Mouse (Mus musculus): ENCODE results near the gene Ttll9. TPM values are rescaled to one million over a fixed set of nuclear protein-coding genes. Genes with fewer than 3 reads are reported as not detected.

The Ttll9 gene
- polyA plus RNA-seq, 1 experiment from 2014 or later = 1.1 TPM

DNA sequence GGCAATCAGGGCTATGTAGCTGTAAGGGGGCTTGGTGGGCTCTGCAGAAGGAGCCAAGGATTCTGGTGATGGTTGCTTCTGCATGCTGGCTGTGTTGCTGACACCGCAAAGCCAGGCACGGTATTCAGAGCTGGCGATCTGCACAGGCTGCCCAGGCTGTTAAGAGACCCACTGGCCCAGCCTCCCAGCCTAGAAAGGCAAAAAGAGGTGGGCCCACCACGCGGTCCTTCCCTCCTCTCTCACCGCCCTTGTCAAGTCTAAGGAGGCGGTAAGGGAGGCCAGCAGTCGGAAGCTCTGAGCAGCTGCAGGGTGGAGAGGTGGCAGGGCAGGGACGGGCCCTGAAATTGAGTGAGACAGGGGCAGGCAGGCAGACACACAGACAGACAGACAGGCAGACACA is 29.2 kb upstream of the Ttll9 start, which contains the start of gene Foxs1:
Gene Foxs1, minus strand, starts transcription at position 161 of the 400 bp plus-strand sequence.
- peak within 1 kb of the TSS; percentile 32; the same call in 1 of the 2 replicates for H3K27ac ChIP-seq (ENCODE audit: low read depth, low read length)
- 0 out of 2 replicates have a peak, but pooled peaks have one; percentile 45 for ATAC-seq (ENCODE audit: low FRiP score, low TSS enrichment)
- H3K4me3 ChIP-seq (ENCODE audit: low read length) = peak within 1 kb of the TSS; percentile 3; the same call in 1 of the 2 replicates
- H3K4me2 ChIP-seq (replicated peaks; ENCODE audit: low read depth, low read length) = peak within 1 kb of the TSS; percentile 13; the same call in 1 of the 2 replicates
- no peaks in the 10 kb centered on the region for H3K36me3 ChIP-seq (ENCODE audit: control insufficient read depth, insufficient read depth, low read length)
- peaks cover 33% of the 10 kb centered on the region for H3K4me1 ChIP-seq (ENCODE audit: control insufficient read depth, insufficient read depth, low read length)
- WGBS = 23% methylated on average over 9 of the region's 9 CpGs
- H3K9me3 ChIP-seq (ENCODE audit: control insufficient read depth, low read length) = no peaks in the 10 kb centered on the region
- no peaks in the 10 kb centered on the region for H3K27me3 ChIP-seq (ENCODE audit: control insufficient read depth, insufficient read depth, low read length)
- H3K9ac ChIP-seq (ENCODE audit: low read depth, low read length) = no peak within 1 kb of the TSS

DNA sequence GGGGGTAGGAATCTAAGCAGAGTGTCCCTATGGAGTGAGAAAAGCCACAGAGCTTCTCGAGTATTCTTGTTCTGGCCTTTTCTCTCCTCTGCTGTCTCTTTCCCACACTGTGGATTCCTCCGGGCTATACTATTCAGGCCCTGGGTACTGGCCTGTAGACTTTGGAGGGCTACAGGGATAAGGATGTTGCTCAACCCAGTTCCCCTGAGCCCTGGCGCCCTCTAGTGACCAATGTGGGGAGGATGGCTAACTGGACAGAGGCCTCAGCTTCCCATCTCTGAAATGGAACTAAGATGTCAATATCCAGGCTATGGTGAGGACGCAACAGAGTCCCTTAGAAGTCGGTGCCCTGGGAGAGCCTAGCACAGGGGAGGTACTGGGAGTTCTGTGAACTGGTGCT is 28.7 kb upstream of the Ttll9 start:
- Histone ChIP-seq H3K4me1 (ENCODE audit: control insufficient read depth, insufficient read depth, low read length) (peaks cover 28% of the 10 kb centered on the region), H3K27ac (ENCODE audit: low read depth, low read length) (peak overlapping the region; percentile 32; the same call in 1 of the 2 replicates), H3K4me3 (ENCODE audit: low read length) (no peak overlapping the region), H3K27me3 (ENCODE audit: control insufficient read depth, insufficient read depth, low read length) (no peaks in the 10 kb centered on the region), H3K9ac (ENCODE audit: low read depth, low read length) (no peak overlapping the region), H3K9me3 (ENCODE audit: control insufficient read depth, low read length) (no peaks in the 10 kb centered on the region), H3K4me2 (replicated peaks; ENCODE audit: low read depth, low read length) (no peak overlapping the region), H3K36me3 (ENCODE audit: control insufficient read depth, insufficient read depth, low read length) (no peaks in the 10 kb centered on the region)
- ATAC-seq (ENCODE audit: low FRiP score, low TSS enrichment) = 0 out of 2 replicates have a peak, but pooled peaks have one; percentile 36
- 36% methylated on average over 5 of the region's 5 CpGs for WGBS

DNA sequence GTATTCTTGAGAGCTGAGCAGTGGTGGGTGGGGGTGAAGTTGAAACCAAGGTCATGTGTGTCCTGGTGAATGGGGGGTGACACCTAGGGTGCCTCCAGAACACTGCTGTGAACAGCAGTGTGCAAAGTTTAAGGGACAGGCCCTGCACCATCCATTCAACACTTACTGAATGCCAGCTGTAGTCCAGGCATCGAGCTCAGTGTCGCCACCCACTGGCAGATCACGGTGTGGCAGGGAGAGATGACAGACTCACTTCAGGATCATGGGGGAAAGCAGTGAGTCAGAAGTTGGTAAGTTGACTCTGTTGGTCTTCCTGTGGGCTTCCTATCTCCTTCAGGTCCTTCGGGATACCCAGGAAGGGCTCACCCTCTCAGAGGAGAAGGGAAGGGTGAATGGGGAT is 22.4 kb upstream of the Ttll9 start:
- Histone ChIP-seq H3K4me2 (replicated peaks; ENCODE audit: low read depth, low read length) (no peak overlapping the region), H3K9me3 (ENCODE audit: control insufficient read depth, low read length) (no peaks in the 10 kb centered on the region), H3K27ac (ENCODE audit: low read depth, low read length) (no peak overlapping the region), H3K27me3 (ENCODE audit: control insufficient read depth, insufficient read depth, low read length) (peaks cover 45% of the 10 kb centered on the region), H3K36me3 (ENCODE audit: control insufficient read depth, insufficient read depth, low read length) (no peaks in the 10 kb centered on the region), H3K4me3 (ENCODE audit: low read length) (no peak overlapping the region), H3K4me1 (ENCODE audit: control insufficient read depth, insufficient read depth, low read length) (peaks cover 7% of the 10 kb centered on the region; the same call in 1 of the 2 replicates), H3K9ac (ENCODE audit: low read depth, low read length) (no peak overlapping the region)
- ATAC-seq (ENCODE audit: low FRiP score, low TSS enrichment) = no peak
- 14% methylated on average over 4 of the region's 4 CpGs for WGBS

DNA sequence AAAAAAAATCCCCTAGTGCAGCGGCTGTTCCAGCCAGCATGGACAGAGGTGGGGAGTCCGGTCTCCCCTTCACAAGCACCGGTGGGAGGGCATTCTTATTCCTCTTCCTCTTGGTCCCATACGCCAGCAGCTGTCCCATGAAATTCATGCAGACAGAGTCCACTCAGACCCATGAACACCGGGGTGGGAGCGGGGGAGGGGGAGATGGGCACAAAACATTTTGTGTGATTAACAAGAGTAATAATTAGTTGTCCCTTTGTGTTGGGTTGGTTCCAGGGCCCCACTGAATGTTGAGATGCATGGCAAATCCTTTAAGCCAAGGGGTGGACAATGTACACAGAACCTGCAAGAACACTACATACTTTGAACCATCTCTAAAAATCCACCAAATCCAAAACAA is 21.2 kb upstream of the Ttll9 start:
- Histone ChIP-seq H3K27me3 (ENCODE audit: control insufficient read depth, insufficient read depth, low read length) (peaks cover 57% of the 10 kb centered on the region), H3K9me3 (ENCODE audit: control insufficient read depth, low read length) (no peaks in the 10 kb centered on the region), H3K4me2 (replicated peaks; ENCODE audit: low read depth, low read length) (no peak overlapping the region), H3K4me3 (ENCODE audit: low read length) (no peak overlapping the region), H3K4me1 (ENCODE audit: control insufficient read depth, insufficient read depth, low read length) (peaks cover 7% of the 10 kb centered on the region; the same call in 1 of the 2 replicates), H3K27ac (ENCODE audit: low read depth, low read length) (no peak overlapping the region), H3K36me3 (ENCODE audit: control insufficient read depth, insufficient read depth, low read length) (no peaks in the 10 kb centered on the region), H3K9ac (ENCODE audit: low read depth, low read length) (no peak overlapping the region)
- no peak for ATAC-seq (ENCODE audit: low FRiP score, low TSS enrichment)
- WGBS = 86% methylated on average over 6 of the region's 6 CpGs

DNA sequence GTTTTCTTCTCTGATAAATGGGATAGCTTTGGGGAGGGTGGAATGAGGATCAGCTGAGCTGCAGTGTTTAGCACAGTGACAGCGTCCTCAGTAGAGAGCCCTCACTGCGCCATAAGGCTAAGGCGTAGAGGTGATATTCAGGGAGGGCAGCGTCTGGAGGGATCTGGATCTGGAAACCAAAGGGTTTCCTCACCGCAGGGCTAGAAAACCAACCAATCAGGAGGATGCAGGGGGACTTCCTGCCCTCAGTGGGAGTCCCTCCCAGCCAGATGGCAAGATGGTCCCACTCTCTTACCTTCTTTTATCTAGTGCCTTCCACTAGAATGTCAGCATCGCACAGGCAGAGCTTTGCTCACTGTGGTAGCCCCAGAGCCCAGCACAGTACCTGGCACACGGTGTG is 20.5 kb upstream of the Ttll9 start:
- WGBS = 27% methylated on average over 7 of the region's 7 CpGs
- ATAC-seq (ENCODE audit: low FRiP score, low TSS enrichment) = no peak

DNA sequence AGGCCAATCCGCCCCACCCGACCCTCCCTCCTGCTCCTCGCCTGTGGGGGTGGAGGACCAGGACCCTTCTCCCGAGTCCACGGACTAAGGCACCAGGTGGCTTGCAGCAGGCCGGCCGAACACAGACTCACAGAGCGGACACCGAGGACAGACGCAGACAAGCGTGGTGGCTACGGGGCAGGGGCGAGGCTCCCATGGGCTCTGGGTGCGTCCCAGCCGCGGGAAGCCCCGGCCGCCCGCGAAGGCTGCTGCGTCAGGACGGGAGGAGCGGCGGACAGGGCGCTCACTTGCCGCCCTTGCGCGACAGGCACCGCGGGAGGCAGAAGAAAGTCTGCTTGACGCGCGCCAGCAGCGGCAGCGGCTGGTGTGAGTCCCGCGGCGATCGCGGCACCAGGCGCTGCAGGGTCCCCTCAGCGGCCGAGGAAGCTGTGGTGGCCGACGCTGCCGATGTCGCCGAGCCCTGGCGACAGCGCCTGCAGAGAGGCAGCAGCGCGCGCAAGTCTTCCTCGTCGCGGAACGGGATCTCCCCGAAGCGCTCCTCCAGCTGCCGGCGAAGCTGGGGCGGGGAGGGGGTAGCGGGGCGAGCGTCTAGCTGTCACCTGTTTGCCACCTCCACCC is 19.3 kb upstream of the Ttll9 start:
- Histone ChIP-seq H3K9ac (ENCODE audit: low read depth, low read length) (peak overlapping the region; percentile 9; the same call in 1 of the 2 replicates), H3K4me3 (ENCODE audit: low read length) (peak overlapping the region; percentile 50), H3K4me2 (replicated peaks; ENCODE audit: low read depth, low read length) (peak overlapping the region; percentile 92), H3K27ac (ENCODE audit: low read depth, low read length) (no peak overlapping the region), H3K9me3 (ENCODE audit: control insufficient read depth, low read length) (no peaks in the 10 kb centered on the region), H3K36me3 (ENCODE audit: control insufficient read depth, insufficient read depth, low read length) (no peaks in the 10 kb centered on the region), H3K27me3 (ENCODE audit: control insufficient read depth, insufficient read depth, low read length) (peaks cover 60% of the 10 kb centered on the region), H3K4me1 (ENCODE audit: control insufficient read depth, insufficient read depth, low read length) (peaks cover 7% of the 10 kb centered on the region; the same call in 1 of the 2 replicates)
- peak; percentile 43; the same call in 1 of the 2 replicates for ATAC-seq (ENCODE audit: low FRiP score, low TSS enrichment)
- 0% methylated on average over 59 of the region's 65 CpGs for WGBS

More for the DNA sequence above, 20.5 kb upstream of the Ttll9 start:
- peaks cover 7% of the 10 kb centered on the region; the same call in 1 of the 2 replicates for H3K4me1 ChIP-seq (ENCODE audit: control insufficient read depth, insufficient read depth, low read length)
- no peaks in the 10 kb centered on the region for H3K36me3 ChIP-seq (ENCODE audit: control insufficient read depth, insufficient read depth, low read length)
- H3K9ac ChIP-seq (ENCODE audit: low read depth, low read length) = no peak overlapping the region
- H3K27ac ChIP-seq (ENCODE audit: low read depth, low read length) = no peak overlapping the region
- no peak overlapping the region for H3K4me2 ChIP-seq (replicated peaks; ENCODE audit: low read depth, low read length)
- H3K27me3 ChIP-seq (ENCODE audit: control insufficient read depth, insufficient read depth, low read length) = peaks cover 60% of the 10 kb centered on the region
- no peak overlapping the region for H3K4me3 ChIP-seq (ENCODE audit: low read length)
- no peaks in the 10 kb centered on the region for H3K9me3 ChIP-seq (ENCODE audit: control insufficient read depth, low read length)

DNA sequence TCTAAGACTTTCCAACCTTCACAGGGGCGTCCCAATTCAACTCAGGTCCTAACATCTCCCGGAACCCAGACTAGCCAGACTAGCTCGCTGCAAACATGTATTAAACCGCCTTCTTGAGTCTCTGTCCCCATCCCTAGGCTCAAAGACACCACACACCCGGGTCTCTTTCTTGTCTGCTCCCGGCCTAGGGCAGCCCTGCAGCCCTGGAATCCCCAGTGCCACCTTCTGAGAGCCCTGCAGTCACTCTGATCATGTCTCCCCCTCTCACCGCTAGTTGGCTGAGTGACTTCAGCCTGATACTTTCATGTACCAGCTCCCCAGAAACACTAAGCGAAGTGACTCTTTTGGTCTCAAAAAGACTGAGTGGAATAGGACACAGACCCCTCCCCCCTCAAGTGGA is 18.7 kb upstream of the Ttll9 start:
- 5% methylated on average over 8 of the region's 8 CpGs for WGBS
- Histone ChIP-seq H3K27me3 (ENCODE audit: control insufficient read depth, insufficient read depth, low read length) (peaks cover 60% of the 10 kb centered on the region), H3K36me3 (ENCODE audit: control insufficient read depth, insufficient read depth, low read length) (no peaks in the 10 kb centered on the region), H3K4me3 (ENCODE audit: low read length) (peak overlapping the region; percentile 50), H3K9me3 (ENCODE audit: control insufficient read depth, low read length) (no peaks in the 10 kb centered on the region), H3K9ac (ENCODE audit: low read depth, low read length) (no peak overlapping the region), H3K4me1 (ENCODE audit: control insufficient read depth, insufficient read depth, low read length) (peaks cover 7% of the 10 kb centered on the region; the same call in 1 of the 2 replicates), H3K27ac (ENCODE audit: low read depth, low read length) (no peak overlapping the region), H3K4me2 (replicated peaks; ENCODE audit: low read depth, low read length) (peak overlapping the region; percentile 92)
- no peak for ATAC-seq (ENCODE audit: low FRiP score, low TSS enrichment)

DNA sequence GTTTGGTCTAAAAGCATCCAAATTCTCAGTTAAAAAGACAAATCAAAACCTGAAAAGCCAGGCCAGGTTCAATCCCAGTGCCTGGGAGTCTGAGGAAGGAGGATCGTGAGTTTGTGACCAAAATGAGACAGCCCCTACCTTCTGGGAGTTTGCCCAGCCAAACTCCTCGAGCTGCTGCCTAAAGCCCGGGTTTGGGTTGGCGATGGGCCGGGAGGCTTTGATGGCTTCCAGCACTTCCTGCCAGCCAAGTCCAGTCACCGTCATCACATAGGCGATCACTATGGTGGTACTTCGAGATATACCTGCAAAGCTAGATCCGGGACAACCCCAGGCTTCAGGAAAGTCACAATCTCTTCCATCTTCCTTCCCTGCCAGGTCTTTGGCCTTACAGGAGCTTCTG is 18.3 kb upstream of the Ttll9 start:
- no peak for ATAC-seq (ENCODE audit: low FRiP score, low TSS enrichment)
- WGBS = 60% methylated on average over 9 of the region's 9 CpGs
- Histone ChIP-seq H3K27me3 (ENCODE audit: control insufficient read depth, insufficient read depth, low read length) (peaks cover 60% of the 10 kb centered on the region), H3K4me1 (ENCODE audit: control insufficient read depth, insufficient read depth, low read length) (peaks cover 7% of the 10 kb centered on the region; the same call in 1 of the 2 replicates), H3K27ac (ENCODE audit: low read depth, low read length) (no peak overlapping the region), H3K4me2 (replicated peaks; ENCODE audit: low read depth, low read length) (no peak overlapping the region), H3K36me3 (ENCODE audit: control insufficient read depth, insufficient read depth, low read length) (no peaks in the 10 kb centered on the region), H3K4me3 (ENCODE audit: low read length) (no peak overlapping the region), H3K9me3 (ENCODE audit: control insufficient read depth, low read length) (no peaks in the 10 kb centered on the region), H3K9ac (ENCODE audit: low read depth, low read length) (no peak overlapping the region)

DNA sequence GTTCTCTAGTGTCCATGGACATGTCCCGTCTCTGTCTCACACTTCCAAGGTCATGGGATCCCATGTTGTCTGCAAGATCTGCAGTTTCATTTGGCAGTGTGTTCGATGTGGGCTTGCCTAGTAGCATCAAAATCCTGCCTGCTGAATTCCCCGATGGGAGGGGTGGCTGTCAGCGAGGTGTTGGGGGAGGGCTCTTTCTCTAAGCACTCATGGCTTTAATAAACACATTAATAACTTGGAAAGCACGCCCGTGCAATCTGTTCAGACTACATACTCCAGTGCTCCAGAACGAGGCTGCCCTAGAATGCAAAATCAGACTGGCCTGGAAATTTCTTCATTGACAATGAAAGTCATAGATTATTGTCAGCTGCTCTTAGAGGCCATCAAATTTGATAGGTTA is 15.2 kb upstream of the Ttll9 start:
- H3K4me2 ChIP-seq (replicated peaks; ENCODE audit: low read depth, low read length) = no peak overlapping the region
- peaks cover 62% of the 10 kb centered on the region for H3K27me3 ChIP-seq (ENCODE audit: control insufficient read depth, insufficient read depth, low read length)
- no peak overlapping the region for H3K4me3 ChIP-seq (ENCODE audit: low read length)
- H3K36me3 ChIP-seq (ENCODE audit: control insufficient read depth, insufficient read depth, low read length) = no peaks in the 10 kb centered on the region
- no peak overlapping the region for H3K27ac ChIP-seq (ENCODE audit: low read depth, low read length)
- peaks cover 11% of the 10 kb centered on the region for H3K4me1 ChIP-seq (ENCODE audit: control insufficient read depth, insufficient read depth, low read length)
- no peaks in the 10 kb centered on the region for H3K9me3 ChIP-seq (ENCODE audit: control insufficient read depth, low read length)
- H3K9ac ChIP-seq (ENCODE audit: low read depth, low read length) = no peak overlapping the region
- WGBS = 69% methylated on average over 7 of the region's 7 CpGs
- ATAC-seq (ENCODE audit: low FRiP score, low TSS enrichment) = no peak
